Mouse (Mus musculus): ENCODE results near the gene Ntn5.
"Not testable (repeated sequence)": the region's sequence is repeated elsewhere in the genome, so short reads cannot be mapped to it uniquely, and the experiment has no call there.

The Ntn5 gene

DNA sequence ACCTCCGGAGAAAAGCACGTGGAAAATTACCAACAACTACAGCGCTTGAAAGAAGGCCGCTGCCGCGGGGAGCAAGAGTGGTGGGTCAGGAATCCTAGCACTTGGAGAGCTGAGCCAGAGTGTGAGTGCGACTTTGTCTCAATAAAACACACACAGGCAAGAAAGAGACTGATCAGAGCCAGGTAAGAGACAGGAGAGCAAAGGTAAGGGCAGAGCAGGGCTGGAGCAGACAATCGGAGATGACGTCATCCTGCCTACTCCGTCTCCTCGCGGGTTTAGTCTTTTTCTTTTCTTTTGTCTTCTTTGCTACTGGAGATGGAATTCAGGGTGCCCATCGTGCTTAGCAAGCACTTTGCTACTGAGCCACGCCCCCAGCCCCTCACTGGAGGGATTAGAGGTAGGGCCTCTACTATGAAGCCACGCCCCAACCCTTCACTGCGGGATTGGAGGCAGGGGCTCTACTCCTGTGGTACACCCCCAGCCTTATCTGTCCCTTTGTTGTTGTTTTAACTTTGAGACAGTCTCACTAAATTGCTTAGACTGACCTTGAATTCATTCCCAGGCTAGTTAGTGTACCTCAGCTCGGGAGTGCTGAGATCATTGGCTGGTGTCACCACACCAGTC lies 29.3 kb upstream of the Ntn5 start:
- DNase-seq (ENCODE audit: low read depth, low spot score) = peak; percentile 33

DNA sequence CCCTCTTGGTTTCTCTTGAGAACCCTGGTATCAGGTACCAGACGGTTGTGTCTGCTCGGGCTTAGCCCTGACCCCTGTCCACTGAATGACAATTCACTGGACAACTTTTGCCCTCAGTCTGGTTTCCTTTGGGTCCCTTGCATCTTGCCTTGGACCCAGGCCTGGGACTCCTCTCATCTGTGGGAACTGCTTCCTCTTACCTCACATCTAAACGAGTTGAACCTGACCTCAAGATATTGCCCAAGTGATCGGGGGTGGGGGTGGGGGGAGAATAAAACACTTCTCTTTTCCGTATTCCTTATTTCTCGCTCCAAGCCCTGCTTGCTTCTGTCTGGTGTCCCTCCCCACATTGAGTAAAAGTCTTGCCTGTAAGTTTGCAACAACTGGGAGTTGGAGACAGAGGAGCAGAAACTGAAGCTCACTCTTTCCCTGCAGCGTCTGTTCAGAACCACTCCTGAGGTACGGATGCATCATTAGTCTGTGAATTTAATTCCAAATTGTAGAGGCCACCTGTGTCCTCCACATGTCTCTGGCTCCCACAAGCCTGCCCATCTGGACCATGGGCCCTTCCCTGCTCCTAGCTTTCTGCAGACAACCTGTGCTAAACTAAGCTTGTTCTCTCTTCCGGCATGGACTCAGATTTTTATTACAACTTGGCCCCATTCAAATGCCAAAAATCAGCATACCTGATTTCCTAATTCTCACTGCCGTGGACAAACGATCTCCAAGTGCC lies 22.9 kb upstream of the Ntn5 start:
- DNase-seq (ENCODE audit: low read depth, low spot score) = peak; percentile 59

DNA sequence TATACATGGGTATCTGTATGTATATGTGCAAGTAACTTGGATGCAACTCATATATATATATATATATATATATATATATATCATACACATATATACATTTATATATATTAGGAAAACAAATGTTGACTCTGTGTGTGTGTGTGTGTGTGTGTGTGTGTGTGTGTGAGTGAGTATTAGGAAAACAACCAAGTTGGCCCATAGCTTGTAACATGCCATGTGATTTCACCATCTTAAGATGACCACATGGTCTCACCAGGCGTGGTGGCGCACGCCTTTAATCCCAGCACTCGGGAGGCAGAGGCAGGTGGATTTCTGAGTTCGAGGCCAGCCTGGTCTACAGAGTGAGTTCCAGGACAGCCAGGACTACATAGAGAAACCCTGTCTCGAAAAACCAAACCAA lies 22.1 kb upstream of the Ntn5 start:
- not testable (repeated sequence) for DNase-seq (ENCODE audit: low read depth, low spot score)

- no peak for DNase-seq (ENCODE audit: low read depth, low spot score)
Observed at GRCm38 (mm10) chr7:45665303-45666138, 18.3 kb upstream of the Ntn5 start.

GRCm38 (mm10) chr7:45666161-45666560 lies 17.7 kb upstream of the Ntn5 start, which contains the start of gene Fut2:
Gene Fut2, minus strand, starts transcription at chr7:45666394.
- DNase-seq (ENCODE audit: low read depth, low spot score) = no peak

GRCm38 (mm10) chr7:45667761-45668160 lies 16.1 kb upstream of the Ntn5 start:
- DNase-seq (ENCODE audit: low read depth, low spot score) = peak; percentile 67

DNA sequence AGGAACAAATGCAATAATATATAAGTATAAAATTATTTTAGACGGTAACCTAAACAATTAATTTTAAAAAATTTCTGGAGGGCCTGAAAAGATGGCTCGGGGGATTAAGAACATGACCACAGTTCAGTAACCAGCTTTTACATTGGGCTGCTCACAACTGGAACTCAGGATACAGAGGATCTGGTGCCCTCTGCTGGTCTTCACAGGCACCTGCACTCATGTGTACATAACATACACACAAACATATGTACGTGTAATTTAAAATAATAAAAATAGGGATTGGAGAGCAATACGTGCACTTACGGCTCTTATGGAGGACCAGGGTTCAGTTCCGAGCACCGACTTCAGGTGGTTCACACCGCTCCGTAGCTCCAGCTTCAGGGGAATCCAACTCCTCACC lies 14.9 kb upstream of the Ntn5 start:
- DNase-seq (ENCODE audit: low read depth, low spot score) = no peak

DNA sequence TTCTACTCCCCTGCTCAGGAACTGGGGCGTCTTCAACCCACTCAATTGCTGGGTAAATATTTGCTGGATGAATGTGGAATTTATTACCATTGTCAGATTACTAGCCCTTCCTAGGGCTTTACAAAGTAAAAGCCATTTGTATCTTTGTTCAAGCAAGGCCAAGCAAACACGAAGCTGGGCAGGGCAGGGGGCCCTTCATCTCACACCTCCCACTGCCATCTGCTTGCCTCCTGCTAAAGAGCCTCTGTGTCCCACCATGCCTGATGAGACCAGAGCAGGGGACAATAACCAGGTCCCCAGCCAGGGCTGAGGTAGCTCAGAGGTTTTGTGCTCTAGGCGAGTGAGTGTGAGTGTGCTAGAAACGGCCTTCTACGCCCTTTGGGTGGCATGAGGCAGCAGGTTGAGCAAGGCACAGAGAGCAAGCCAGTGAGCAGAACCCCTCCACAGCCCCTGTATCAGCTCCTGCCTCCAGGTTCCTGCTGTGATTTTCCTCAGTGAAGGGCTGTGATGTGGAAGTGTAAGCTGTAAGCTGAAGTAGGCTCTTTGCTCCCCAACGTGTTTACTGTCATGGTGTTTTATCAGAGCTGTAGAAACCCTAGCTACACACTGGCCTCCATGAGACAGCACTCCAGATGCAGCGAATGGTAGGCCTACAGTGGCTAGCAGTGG lies 6.1 kb upstream of the Ntn5 start:
- no peak for DNase-seq (ENCODE audit: low read depth, low spot score)

DNA sequence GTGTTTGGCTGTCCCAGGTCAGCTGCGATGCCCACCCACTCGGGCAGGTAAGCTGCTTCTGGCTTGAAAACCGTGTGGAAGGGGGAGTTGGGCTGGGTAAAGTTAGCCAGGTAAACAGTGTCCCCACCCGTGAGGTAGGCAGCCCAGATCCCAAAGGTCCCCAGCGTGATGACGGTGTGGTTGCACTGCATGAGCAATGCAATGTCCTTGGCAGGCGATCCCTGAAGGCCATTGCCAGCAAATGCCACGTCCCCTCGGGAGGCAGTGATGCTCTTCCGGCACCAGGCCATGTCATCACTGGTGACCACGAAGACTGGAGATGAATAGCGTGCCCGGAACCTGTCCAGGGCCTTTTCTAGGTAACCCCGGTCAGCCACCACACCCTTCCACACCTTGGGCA lies 5.3 kb upstream of the Ntn5 start:
- DNase-seq (ENCODE audit: low read depth, low spot score) = no peak

- peak; percentile 63 for DNase-seq (ENCODE audit: low read depth, low spot score)
Observed at GRCm38 (mm10) chr7:45679966-45680621, 3.7 kb upstream of the Ntn5 start.

DNA sequence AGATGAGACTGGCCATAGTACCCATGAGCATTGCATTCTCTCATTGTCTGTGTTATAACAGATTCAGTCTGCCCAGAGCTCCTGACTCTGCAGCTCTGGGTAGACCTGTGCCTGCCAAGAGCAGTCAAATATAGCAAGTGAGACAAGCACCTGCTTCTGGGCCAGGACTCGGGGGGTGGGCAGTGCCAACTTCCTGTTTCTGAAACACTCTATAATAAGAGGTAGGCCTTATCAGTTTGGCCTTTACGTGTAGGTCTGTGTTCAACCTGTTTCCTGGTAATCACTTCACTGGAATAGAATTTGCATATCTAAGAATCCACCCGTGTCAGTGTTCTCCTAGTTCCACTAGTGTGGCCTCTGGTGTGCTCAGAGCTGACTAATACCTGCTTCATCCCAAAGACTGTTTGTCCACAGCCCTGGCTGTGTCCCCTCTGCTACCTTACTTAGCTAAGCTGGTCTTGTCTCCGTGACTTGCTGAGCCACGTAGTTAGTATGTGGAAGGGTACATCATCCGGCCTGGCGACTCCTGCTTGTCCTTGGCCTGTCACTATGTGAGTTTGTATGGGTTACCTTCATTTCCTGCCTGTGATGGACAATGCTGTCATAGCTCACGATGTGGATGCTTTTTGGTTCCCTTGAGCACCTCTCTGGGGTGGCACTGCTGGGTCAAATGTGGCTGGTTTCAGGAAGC lies 2.6 kb upstream of the Ntn5 start:
- DNase-seq (ENCODE audit: low read depth, low spot score) = peak; percentile 81

DNA sequence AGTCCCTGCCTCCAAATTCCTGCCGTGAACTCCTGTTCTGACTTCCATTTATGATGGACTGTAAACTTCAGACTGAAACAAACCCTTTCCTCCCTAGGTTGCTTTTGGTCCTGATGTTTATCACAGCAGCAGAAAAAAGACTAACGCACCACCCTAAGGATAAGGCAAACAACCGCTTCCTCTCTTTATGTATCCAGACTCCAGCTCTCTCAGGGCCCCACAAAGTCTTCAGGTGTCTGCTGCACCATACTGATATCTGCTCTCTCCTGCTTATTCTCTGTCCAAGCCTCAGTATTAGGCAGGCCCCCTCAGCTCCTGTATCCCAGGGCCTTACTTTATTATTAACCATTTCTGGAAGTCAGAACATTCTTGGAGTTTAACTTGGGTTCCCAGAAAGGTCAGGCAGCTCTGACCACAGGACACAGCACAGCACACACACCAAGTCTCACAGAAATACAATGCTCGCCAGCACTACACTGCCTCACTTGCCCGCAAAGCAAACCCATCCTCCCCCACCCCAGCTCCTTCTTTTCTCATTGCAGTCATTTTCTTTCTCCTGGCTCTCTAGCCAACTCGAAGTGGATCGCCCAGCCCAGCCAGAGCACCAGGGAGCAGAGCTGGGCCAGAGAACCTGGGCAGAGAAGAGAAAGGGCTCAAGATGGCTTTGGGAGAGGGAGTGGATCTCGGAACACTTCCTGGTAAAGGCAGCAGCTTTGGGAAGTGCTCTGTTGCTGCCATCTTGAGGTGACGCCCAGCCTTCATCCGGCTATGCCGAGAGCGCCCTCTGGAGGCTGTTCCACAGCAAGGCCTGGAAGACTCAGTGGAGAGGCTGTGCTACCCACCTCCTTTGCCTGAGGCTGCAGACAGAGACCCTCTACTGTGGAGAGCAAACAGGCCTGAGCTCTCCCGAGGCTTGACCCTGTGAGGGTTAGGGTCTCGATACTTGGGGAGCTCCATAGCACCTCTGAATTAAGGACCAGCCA lies 1.4 kb upstream of the Ntn5 start:
- peak; percentile 96 for DNase-seq (ENCODE audit: low read depth, low spot score)

GRCm38 (mm10) chr7:45685811-45686210 lies 2.0 kb downstream of the Ntn5 start:
- no peak for DNase-seq (ENCODE audit: low read depth, low spot score)

- no peak for DNase-seq (ENCODE audit: low read depth, low spot score)
Observed at GRCm38 (mm10) chr7:45686841-45687240, 3.0 kb downstream of the Ntn5 start.

- DNase-seq (ENCODE audit: low read depth, low spot score) = no peak
Observed at GRCm38 (mm10) chr7:45689099-45689498, 5.3 kb downstream of the Ntn5 start.

- no peak for DNase-seq (ENCODE audit: low read depth, low spot score)
Observed at GRCm38 (mm10) chr7:45689800-45690199, 6.0 kb downstream of the Ntn5 start.

DNA sequence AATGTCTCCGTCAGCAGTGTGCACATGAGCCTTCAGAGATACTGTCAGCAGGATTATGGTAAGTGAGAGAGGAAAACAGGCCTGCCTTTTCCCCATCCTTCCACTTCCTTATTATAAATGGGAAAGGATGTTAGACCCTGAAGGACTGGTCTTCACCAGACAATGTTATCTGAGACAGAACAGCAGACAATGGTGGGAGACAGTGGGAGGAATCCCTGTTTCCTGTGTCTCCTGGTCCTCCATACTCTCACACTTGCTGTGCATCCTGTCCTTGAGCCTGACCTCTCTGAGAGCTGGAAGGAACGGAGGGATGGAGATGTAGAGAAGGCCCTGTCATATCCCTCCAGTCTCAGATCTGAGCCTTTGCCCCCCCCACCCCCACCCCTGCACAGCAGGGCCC lies 8.5 kb downstream of the Ntn5 start:
- DNase-seq (ENCODE audit: low read depth, low spot score) = no peak

DNA sequence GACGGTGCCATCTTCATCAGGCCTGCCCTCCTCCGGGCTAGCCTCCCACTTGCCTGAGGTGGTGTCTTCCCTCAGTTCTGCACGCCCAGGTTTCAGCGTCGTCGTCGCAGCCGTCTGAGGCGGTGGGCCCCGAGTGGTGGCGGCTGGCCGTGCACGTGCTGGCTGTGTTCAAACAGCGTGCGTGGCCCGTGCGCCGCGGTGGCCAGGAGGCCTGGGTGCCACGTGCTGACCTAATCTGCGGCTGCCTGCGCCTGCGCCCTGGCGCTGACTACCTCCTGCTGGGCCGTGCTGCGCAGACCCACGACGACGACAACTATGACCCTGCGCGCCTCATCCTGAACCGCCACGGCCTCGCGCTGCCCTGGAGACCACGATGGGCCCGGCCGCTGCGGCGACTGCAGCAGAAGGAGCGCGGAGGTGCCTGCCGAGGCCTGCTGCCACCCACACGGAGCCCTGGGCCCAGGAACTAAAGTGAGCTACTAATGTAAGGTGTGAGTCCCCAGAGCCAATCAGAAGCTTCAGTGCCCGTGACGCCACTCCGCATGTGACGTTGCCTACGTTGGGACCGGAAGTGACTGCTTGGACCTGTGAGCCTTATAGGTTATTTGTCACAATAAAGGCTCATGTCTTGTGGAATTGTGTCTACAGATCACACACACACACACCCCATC lies 10.2 kb downstream of the Ntn5 start, which contains the start of gene Sec1:
TSS of gene Sec1 (minus strand) at position 482 of the 671 bp plus-strand sequence.
- no peak for DNase-seq (ENCODE audit: low read depth, low spot score)

DNA sequence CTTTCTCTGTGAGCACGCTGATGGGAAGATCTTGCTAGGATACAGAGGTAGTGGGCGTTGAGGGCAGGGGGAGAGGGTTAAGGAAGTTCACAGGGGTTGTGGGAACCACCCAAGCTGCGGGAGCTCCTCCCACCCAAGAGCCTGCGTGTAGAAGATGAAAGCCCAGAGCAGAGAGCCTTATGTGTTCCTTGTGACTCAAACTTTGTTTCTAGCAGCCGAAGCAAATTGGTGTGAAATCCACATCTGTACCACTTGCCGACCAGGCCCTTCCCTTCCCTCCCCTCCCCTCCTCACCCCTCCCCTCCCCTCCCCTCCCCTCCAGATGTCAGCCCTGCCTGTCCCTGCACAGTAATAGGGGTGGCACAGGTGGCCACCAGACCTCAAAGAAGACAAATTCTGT lies 11.3 kb downstream of the Ntn5 start:
- no peak for DNase-seq (ENCODE audit: low read depth, low spot score)

Measured in brain, adult 2 months (tissue).